In genomic region chr1:167497560-167497959, GRCm38 (mm10) we compare ENCODE assay signal across 29 mouse cellular contexts. TPM values are rescaled to one million over a fixed set of nuclear protein-coding genes. Genes with fewer than 3 reads are reported as not detected.
DNase-seq lines count a peak whose midpoint lies in the region; ATAC-seq lines count a peak whose summit lies in the region.
"Had no signal": no experiment of that assay in that cellular context is flagged by ENCODE, and none has a peak within 500 bp of the region (broad histone marks: within the 10 kb centered on the region; RNA-seq: fewer than 3 reads in every experiment).

No protein-coding gene starts in this region.

- no peak overlapping the region for H3K4me3 ChIP-seq in forebrain, embryonic 14.5 days (ENCODE audit: low read depth, low read length)
- no peak overlapping the region for H3K4me3 ChIP-seq in forebrain, embryonic 10.5 days
- no peak overlapping the region for H3K4me3 ChIP-seq in hindbrain, embryonic 11.5 days (ENCODE audit: low read depth, low read length)
- H3K4me3 ChIP-seq in hindbrain, embryonic 16.5 days (ENCODE audit: low read length) = no peak overlapping the region
- no peak overlapping the region for H3K4me3 ChIP-seq in midbrain, embryonic 15.5 days
- no peak overlapping the region for H3K4me3 ChIP-seq in midbrain, embryonic 16.5 days (ENCODE audit: low read depth, low read length)
- H3K4me3 ChIP-seq: heart, embryonic 15.5 days; left cerebral cortex, adult 2 months; midbrain, embryonic 10.5 days; myocyte; stomach, embryonic 15.5 days had no signal

- H3K36me3 ChIP-seq in forebrain, embryonic 14.5 days (ENCODE audit: control insufficient read depth, insufficient read depth, low read length) = no peaks in the 10 kb centered on the region
- no peaks in the 10 kb centered on the region for H3K36me3 ChIP-seq in forebrain, embryonic 10.5 days (replicated peaks)
- no peaks in the 10 kb centered on the region for H3K36me3 ChIP-seq in hindbrain, embryonic 11.5 days (ENCODE audit: control insufficient read depth, insufficient read depth, low read length)
- no peaks in the 10 kb centered on the region for H3K36me3 ChIP-seq in hindbrain, embryonic 16.5 days (ENCODE audit: control insufficient read depth, insufficient read depth, low read length)
- H3K36me3 ChIP-seq in midbrain, embryonic 15.5 days (replicated peaks) = no peaks in the 10 kb centered on the region
- no peaks in the 10 kb centered on the region for H3K36me3 ChIP-seq in midbrain, embryonic 16.5 days (ENCODE audit: control insufficient read depth, insufficient read depth, low read length)
- H3K36me3 ChIP-seq: G1E; heart, embryonic 15.5 days; midbrain, embryonic 10.5 days; stomach, embryonic 15.5 days had no signal

- no peak overlapping the region for H3K9ac ChIP-seq in forebrain, embryonic 14.5 days (ENCODE audit: low read length)
- no peak overlapping the region for H3K9ac ChIP-seq in hindbrain, embryonic 11.5 days (ENCODE audit: low read depth, low read length)
- H3K9ac ChIP-seq in hindbrain, embryonic 16.5 days (ENCODE audit: low read depth, low read length) = no peak overlapping the region
- H3K9ac ChIP-seq in midbrain, embryonic 15.5 days = no peak overlapping the region
- H3K9ac ChIP-seq in midbrain, embryonic 16.5 days (ENCODE audit: low read depth, low read length) = no peak overlapping the region
- H3K9ac ChIP-seq: heart, embryonic 15.5 days; stomach, embryonic 15.5 days had no signal

- 0 out of 2 replicates have a peak overlapping the region, but pooled peaks have one; percentile 16 for H3K27ac ChIP-seq in forebrain, embryonic 14.5 days (ENCODE audit: low read depth, low read length)
- no peak overlapping the region for H3K27ac ChIP-seq in forebrain, embryonic 10.5 days
- H3K27ac ChIP-seq in hindbrain, embryonic 11.5 days (ENCODE audit: low read depth, low read length) = no peak overlapping the region
- no peak overlapping the region for H3K27ac ChIP-seq in hindbrain, embryonic 16.5 days (ENCODE audit: low read depth, low read length)
- H3K27ac ChIP-seq in midbrain, embryonic 15.5 days = no peak overlapping the region
- no peak overlapping the region for H3K27ac ChIP-seq in midbrain, embryonic 16.5 days (ENCODE audit: low read length)
- H3K27ac ChIP-seq: heart, embryonic 15.5 days; left cerebral cortex, adult 2 months; midbrain, embryonic 10.5 days; stomach, embryonic 15.5 days had no signal

- no peaks in the 10 kb centered on the region for H3K4me1 ChIP-seq in forebrain, embryonic 14.5 days (ENCODE audit: control insufficient read depth, insufficient read depth, low read length)
- peaks cover 29% of the 10 kb centered on the region for H3K4me1 ChIP-seq in forebrain, embryonic 10.5 days
- H3K4me1 ChIP-seq in hindbrain, embryonic 11.5 days (replicated peaks; ENCODE audit: control insufficient read depth, insufficient read depth, low read length) = no peaks in the 10 kb centered on the region
- peaks cover 5% of the 10 kb centered on the region for H3K4me1 ChIP-seq in hindbrain, embryonic 16.5 days (ENCODE audit: control insufficient read depth, insufficient read depth, low read depth, low read length)
- H3K4me1 ChIP-seq in midbrain, embryonic 15.5 days = peaks cover 14% of the 10 kb centered on the region
- no peaks in the 10 kb centered on the region for H3K4me1 ChIP-seq in midbrain, embryonic 16.5 days (ENCODE audit: control insufficient read depth, insufficient read depth, low read length)
- H3K4me1 ChIP-seq: heart, embryonic 15.5 days; stomach, embryonic 15.5 days had no signal

- WGBS in forebrain, embryonic 14.5 days = 27% methylated on average over 3 of the region's 3 CpGs
- 34% methylated on average over 3 of the region's 3 CpGs for WGBS in forebrain, embryonic 10.5 days
- WGBS in hindbrain, embryonic 11.5 days = 46% methylated on average over 3 of the region's 3 CpGs
- WGBS in hindbrain, embryonic 16.5 days = 46% methylated on average over 3 of the region's 3 CpGs
- 54% methylated on average over 3 of the region's 3 CpGs for WGBS in midbrain, embryonic 15.5 days
- 42% methylated on average over 3 of the region's 3 CpGs for WGBS in midbrain, embryonic 16.5 days

- no peak for DNase-seq in forebrain, embryonic 14.5 days (ENCODE audit: low spot score)
- DNase-seq in forebrain, embryonic 10.5 days (ENCODE audit: extremely low spot score, low spot score) = no peak
- DNase-seq in hindbrain, embryonic 11.5 days (ENCODE audit: low spot score) = peak; percentile 9
- no peak for DNase-seq in thymus, postnatal 14 days
- DNase-seq: adrenal gland, adult 8-10 months; cerebellum, adult 18-20 months; cerebellum, postnatal 14 days; gastrocnemius, postnatal 36 days; heart, postnatal 36 days; kidney, adult 8-10 months; kidney, postnatal 10 days; left cerebral cortex, postnatal 4 days; liver; thymus, postnatal 36 days had no signal

- no peaks in the 10 kb centered on the region for H3K9me3 ChIP-seq in forebrain, embryonic 14.5 days (replicated peaks; ENCODE audit: control insufficient read depth, low read length)
- H3K9me3 ChIP-seq in forebrain, embryonic 10.5 days = no peaks in the 10 kb centered on the region
- no peaks in the 10 kb centered on the region for H3K9me3 ChIP-seq in hindbrain, embryonic 11.5 days (ENCODE audit: control insufficient read depth, low read length)
- no peaks in the 10 kb centered on the region for H3K9me3 ChIP-seq in hindbrain, embryonic 16.5 days (ENCODE audit: control insufficient read depth, low read length)
- no peaks in the 10 kb centered on the region for H3K9me3 ChIP-seq in midbrain, embryonic 15.5 days
- H3K9me3 ChIP-seq in midbrain, embryonic 16.5 days (replicated peaks; ENCODE audit: control insufficient read depth, low read length, poor library complexity, severe bottlenecking) = no peaks in the 10 kb centered on the region
- H3K9me3 ChIP-seq: heart, embryonic 15.5 days; midbrain, embryonic 10.5 days; stomach, embryonic 15.5 days had no signal

- no peak for ATAC-seq in forebrain, embryonic 14.5 days
- no peak for ATAC-seq in hindbrain, embryonic 11.5 days (ENCODE audit: low FRiP score)
- ATAC-seq in hindbrain, embryonic 16.5 days = no peak
- peak; percentile 39; the same call in 1 of the 2 replicates for ATAC-seq in midbrain, embryonic 15.5 days (replicated peaks)
- no peak for ATAC-seq in midbrain, embryonic 16.5 days
- ATAC-seq: activated CD4-positive, CD25-positive, alpha-beta regulatory T cell, adult 4 months; lung, postnatal 0 days; Patski had no signal

- no peaks in the 10 kb centered on the region for H3K27me3 ChIP-seq in forebrain, embryonic 14.5 days (replicated peaks; ENCODE audit: control insufficient read depth, insufficient read depth, low read length)
- 0 out of 2 replicates have a peak, but pooled peaks cover 5% of the 10 kb centered on the region for H3K27me3 ChIP-seq in forebrain, embryonic 10.5 days (ENCODE audit: poor library complexity, severe bottlenecking)
- no peaks in the 10 kb centered on the region for H3K27me3 ChIP-seq in hindbrain, embryonic 11.5 days (ENCODE audit: control insufficient read depth, insufficient read depth, low read length)
- no peaks in the 10 kb centered on the region for H3K27me3 ChIP-seq in hindbrain, embryonic 16.5 days (replicated peaks; ENCODE audit: control insufficient read depth, insufficient read depth, low read length)
- no peaks in the 10 kb centered on the region for H3K27me3 ChIP-seq in midbrain, embryonic 15.5 days (replicated peaks)
- no peaks in the 10 kb centered on the region for H3K27me3 ChIP-seq in midbrain, embryonic 16.5 days (ENCODE audit: control insufficient read depth, insufficient read depth, low read depth, low read length)
- H3K27me3 ChIP-seq: heart, embryonic 15.5 days; stomach, embryonic 15.5 days had no signal

- no peak overlapping the region for H3K4me2 ChIP-seq in forebrain, embryonic 14.5 days (ENCODE audit: low read length)
- H3K4me2 ChIP-seq in hindbrain, embryonic 11.5 days (replicated peaks; ENCODE audit: low read depth, low read length) = no peak overlapping the region
- no peak overlapping the region for H3K4me2 ChIP-seq in hindbrain, embryonic 16.5 days (ENCODE audit: low read length)
- no peak overlapping the region for H3K4me2 ChIP-seq in midbrain, embryonic 15.5 days
- H3K4me2 ChIP-seq in midbrain, embryonic 16.5 days (ENCODE audit: low read length) = no peak overlapping the region
- H3K4me2 ChIP-seq: heart, embryonic 15.5 days; stomach, embryonic 15.5 days had no signal

RNA-seq across cellular contexts. Expression of gene Lrrc52, which starts 31.0 kb away (rescaled TPM):
- polyA plus RNA-seq in forebrain, embryonic 14.5 days (2014; fragmentation: Nextera tagmentation; extraction: Ambion mirVana) = not detected in 2 replicates
- not detected in 2 replicates for polyA plus RNA-seq in forebrain, embryonic 10.5 days (2016; fragmentation: Nextera tagmentation; extraction: Ambion mirVana)
- not detected in 2 replicates for polyA plus RNA-seq in hindbrain, embryonic 11.5 days (2014; fragmentation: Nextera tagmentation; extraction: Ambion mirVana)
- not detected in 2 replicates for polyA plus RNA-seq in hindbrain, embryonic 16.5 days (2015; fragmentation: Nextera tagmentation; extraction: Ambion mirVana)
- not detected in 2 replicates for polyA plus RNA-seq in midbrain, embryonic 15.5 days (2015; fragmentation: Nextera tagmentation; extraction: Ambion mirVana)
- polyA plus RNA-seq in midbrain, embryonic 16.5 days (2015; fragmentation: Nextera tagmentation; extraction: Ambion mirVana) = not detected in 2 replicates
- polyA plus RNA-seq: activated CD4-positive, CD25-positive, alpha-beta regulatory T cell, adult 4 months; embryonic facial prominence, embryonic 11.5 days; G1E; intestine, embryonic 14.5 days; midbrain, embryonic 10.5 days; myocyte; neural tube, embryonic 14.5 days; Patski had no signal
